Mouse (Mus musculus) fibroblast of lung, adult 2 months (primary cell): ENCODE results near the gene Tmtc4.

Experiments used
- DNase-seq: peaks from one replicate; pipeline ENCODE4 v3.0.0-alpha.2; 2011; ENCODE audit warnings: low read depth

The Tmtc4 gene

GRCm38 (mm10) chr14:122974854-122975570 lies 8.8 kb downstream of the Tmtc4 start:
- DNase-seq, result peak; percentile 23

- no peak for DNase-seq
Measured at GRCm38 (mm10) chr14:122973091-122973490, 10.7 kb downstream of the Tmtc4 start.

GRCm38 (mm10) chr14:122968049-122968448 lies 15.8 kb downstream of the Tmtc4 start:
- DNase-seq, result no peak

- no peak for DNase-seq
Measured at GRCm38 (mm10) chr14:122957941-122958340, 25.9 kb downstream of the Tmtc4 start.

- DNase-seq, result peak; percentile 44
Measured at GRCm38 (mm10) chr14:122953331-122953730, 30.5 kb downstream of the Tmtc4 start.

- DNase-seq, result no peak
Measured at GRCm38 (mm10) chr14:122952556-122952955, 31.3 kb downstream of the Tmtc4 start.

GRCm38 (mm10) chr14:122951676-122952445 lies 32.0 kb downstream of the Tmtc4 start:
- DNase-seq, result no peak

GRCm38 (mm10) chr14:122950915-122951314 lies 32.9 kb downstream of the Tmtc4 start:
- no peak for DNase-seq

GRCm38 (mm10) chr14:122943475-122943853 lies 40.4 kb downstream of the Tmtc4 start:
- DNase-seq, result no peak

- no peak for DNase-seq
Measured at GRCm38 (mm10) chr14:122942757-122943474, 40.9 kb downstream of the Tmtc4 start.

GRCm38 (mm10) chr14:122936460-122936859 lies 47.4 kb downstream of the Tmtc4 start:
- no peak for DNase-seq

- DNase-seq, result no peak
Measured at GRCm38 (mm10) chr14:122920011-122920410, 63.8 kb downstream of the Tmtc4 start.

GRCm38 (mm10) chr14:122917676-122918075 lies 66.2 kb downstream of the Tmtc4 start:
- no peak for DNase-seq

- no peak for DNase-seq
Measured at GRCm38 (mm10) chr14:122913657-122914056, 70.2 kb downstream of the Tmtc4 start, which contains the start of gene Ggact. Gene Ggact, minus strand, starts transcription at chr14:122913757.

- DNase-seq, result no peak
Measured at GRCm38 (mm10) chr14:122912812-122913498, 70.9 kb downstream of the Tmtc4 start.

GRCm38 (mm10) chr14:122912137-122912536 lies 71.7 kb downstream of the Tmtc4 start:
- DNase-seq, result no peak

GRCm38 (mm10) chr14:122911265-122911664 lies 72.6 kb downstream of the Tmtc4 start:
- DNase-seq, result no peak

GRCm38 (mm10) chr14:122909368-122910091 lies 74.3 kb downstream of the Tmtc4 start:
- DNase-seq, result no peak

GRCm38 (mm10) chr14:122908075-122908474 lies 75.8 kb downstream of the Tmtc4 start:
- DNase-seq, result no peak

- DNase-seq, result no peak
Measured at GRCm38 (mm10) chr14:122905007-122905406, 78.8 kb downstream of the Tmtc4 start.

GRCm38 (mm10) chr14:122903923-122904351 lies 79.9 kb downstream of the Tmtc4 start:
- peak; percentile 89 for DNase-seq
